Mouse (Mus musculus) embryonic facial prominence, embryonic 13.5 days (tissue): ENCODE data around the gene Pmepa1. TPM values are rescaled to one million over a fixed set of nuclear protein-coding genes. Genes with fewer than 3 reads are reported as not detected.
A peak's percentile ranks its signal among the peaks of the same experiment; 100 is the strongest.

ENCODE experiments used
- ATAC-seq: fragments of 200-750 bp; cut with Nextera tagmentation; 2 replicates; pipeline ENCODE4 v1.8.0; 2017; ENCODE audit warnings: low read depth; ENCODE audit not compliant: insufficient number of reproducible peaks, insufficient read depth, low FRiP score, low TSS enrichment
- H3K27ac ChIP-seq: fragments of 300-500 bp; sonication (generic); 2 replicates; pipeline ENCODE4 v1.5.1; 2015; ENCODE audit warnings: moderate library complexity, mild to moderate bottlenecking, inconsistent platforms
- H3K27me3 ChIP-seq: fragments of 300-500 bp; sonication (generic); 2 replicates; pipeline ENCODE4 v1.6.1; 2015; ENCODE audit warnings: mild to moderate bottlenecking, inconsistent platforms
- H3K36me3 ChIP-seq: fragments of 300-500 bp; sonication (generic); 2 replicates; pipeline ENCODE4 v1.6.1; 2015; ENCODE audit warnings: mild to moderate bottlenecking, inconsistent platforms
- H3K4me1 ChIP-seq: fragments of 300-500 bp; sonication (generic); 2 replicates; pipeline ENCODE4 v1.6.1; 2015; ENCODE audit warnings: inconsistent platforms
- H3K4me2 ChIP-seq: fragments of 300-500 bp; sonication (generic); 2 replicates; pipeline ENCODE4 v1.6.1; 2015; ENCODE audit warnings: moderate library complexity, mild to moderate bottlenecking, inconsistent platforms
- H3K4me3 ChIP-seq: fragments of 300-500 bp; sonication (generic); 2 replicates; pipeline ENCODE4 v1.5.1; 2015; ENCODE audit warnings: mild to moderate bottlenecking, inconsistent platforms
- H3K9ac ChIP-seq: fragments of 300-500 bp; sonication (generic); 2 replicates; pipeline ENCODE4 v1.6.1; 2015; ENCODE audit warnings: mild to moderate bottlenecking, inconsistent platforms
- H3K9me3 ChIP-seq: fragments of 300-500 bp; sonication (generic); 2 replicates; pipeline ENCODE4 v1.6.1; 2016; ENCODE audit warnings: inconsistent platforms
- WGBS: fragments of 180-500 bp; shearing (Covaris S2); methylation state at CpG from one replicate; pipeline ENCODE4 v1.1.7; 2015; ENCODE audit warnings: mixed read lengths; 5-methylcytosine and 5-hydroxymethylcytosine counted together
- polyA plus RNA-seq: library from polyadenylated mRNA; unstranded; fragments of >200 nt; fragmentation: Nextera tagmentation; extraction: Ambion mirVana; gene quantifications from 2 replicates; pipeline ENCODE4 v1.2.1, GENCODE M21; 2015

Pmepa1 gene
- polyA plus RNA-seq, 1 experiment from 2014 or later, result 6.3 TPM

- Histone ChIP-seq H3K27me3 (no peaks in the 10 kb centered on the region), H3K9ac (peak overlapping the region; percentile 99), H3K36me3 (no peaks in the 10 kb centered on the region), H3K27ac (peak overlapping the region; percentile 91), H3K9me3 (no peaks in the 10 kb centered on the region), H3K4me2 (peak overlapping the region; percentile 90), H3K4me1 (peaks cover 55% of the 10 kb centered on the region), H3K4me3 (peak overlapping the region; percentile 99)
- no peak for ATAC-seq
- under 1% methylated on average over 73 of the region's 93 CpGs for WGBS
These were observed 761 bp downstream of the Pmepa1 start for GRCm38 (mm10) chr2:173275343-173276201.

GRCm38 (mm10) chr2:173274428-173275342 is 1.6 kb downstream of the Pmepa1 start:
- Histone ChIP-seq H3K27me3 (no peaks in the 10 kb centered on the region), H3K9ac (peak overlapping the region; percentile 99), H3K27ac (peak overlapping the region; percentile 91), H3K4me2 (peak overlapping the region; percentile 90), H3K4me1 (peaks cover 63% of the 10 kb centered on the region), H3K36me3 (no peaks in the 10 kb centered on the region), H3K9me3 (no peaks in the 10 kb centered on the region), H3K4me3 (peak overlapping the region; percentile 99)
- 6% methylated on average over 15 of the region's 15 CpGs for WGBS
- no peak for ATAC-seq

- Histone ChIP-seq H3K27me3 (no peaks in the 10 kb centered on the region), H3K4me3 (peak overlapping the region; percentile 99), H3K4me1 (peaks cover 71% of the 10 kb centered on the region), H3K9ac (peak overlapping the region; percentile 99), H3K36me3 (0 out of 2 replicates have a peak, but pooled peaks cover under 1% of the 10 kb centered on the region), H3K4me2 (peak overlapping the region; percentile 90), H3K9me3 (no peaks in the 10 kb centered on the region), H3K27ac (0 out of 2 replicates have a peak overlapping the region, but pooled peaks have one; percentile 16)
- no peak for ATAC-seq
- 39% methylated on average over 4 of the region's 4 CpGs for WGBS
These were observed 2.4 kb downstream of the Pmepa1 start for GRCm38 (mm10) chr2:173273885-173274284.

- Histone ChIP-seq H3K4me2 (peak overlapping the region; percentile 12), H3K4me1 (peaks cover 82% of the 10 kb centered on the region), H3K9me3 (no peaks in the 10 kb centered on the region), H3K4me3 (0 out of 2 replicates have a peak overlapping the region, but pooled peaks have one; percentile 99), H3K27me3 (no peaks in the 10 kb centered on the region), H3K36me3 (0 out of 2 replicates have a peak, but pooled peaks cover 4% of the 10 kb centered on the region), H3K9ac (0 out of 2 replicates have a peak overlapping the region, but pooled peaks have one; percentile 16), H3K27ac (no peak overlapping the region)
- ATAC-seq, result no peak
- WGBS, result 78% methylated on average over 11 of the region's 11 CpGs
These were observed 3.9 kb downstream of the Pmepa1 start for GRCm38 (mm10) chr2:173272354-173272900.

DNA sequence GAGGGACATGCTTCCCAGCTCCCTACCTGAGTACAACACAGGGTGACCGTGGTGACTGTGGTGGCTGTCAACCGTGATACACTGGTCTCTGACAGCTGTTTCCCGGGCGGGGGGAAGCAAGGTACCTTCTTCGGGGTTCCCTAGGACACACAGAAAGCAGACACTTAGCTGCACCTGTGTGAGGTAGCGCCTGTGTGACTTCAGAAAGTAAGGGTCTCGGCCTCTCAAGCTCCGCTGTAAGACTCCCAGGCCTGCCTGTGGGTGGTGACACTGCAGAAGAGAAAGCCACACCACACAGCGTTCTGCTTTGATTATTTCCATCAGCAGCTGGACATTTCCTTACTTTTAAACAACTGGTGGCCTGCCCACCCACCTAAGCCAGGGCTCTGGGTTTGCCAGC is 4.8 kb downstream of the Pmepa1 start:
- peak overlapping the region; percentile 12; the same call in 1 of the 2 replicates for H3K4me2 ChIP-seq
- H3K4me3 ChIP-seq, result no peak overlapping the region
- no peak overlapping the region for H3K27ac ChIP-seq
- H3K9ac ChIP-seq, result 0 out of 2 replicates have a peak overlapping the region, but pooled peaks have one; percentile 16
- 75% methylated on average over 9 of the region's 9 CpGs for WGBS
- ATAC-seq, result no peak
- no peaks in the 10 kb centered on the region for H3K9me3 ChIP-seq
- peaks cover 85% of the 10 kb centered on the region for H3K4me1 ChIP-seq
- no peaks in the 10 kb centered on the region for H3K27me3 ChIP-seq
- 0 out of 2 replicates have a peak, but pooled peaks cover 4% of the 10 kb centered on the region for H3K36me3 ChIP-seq

DNA sequence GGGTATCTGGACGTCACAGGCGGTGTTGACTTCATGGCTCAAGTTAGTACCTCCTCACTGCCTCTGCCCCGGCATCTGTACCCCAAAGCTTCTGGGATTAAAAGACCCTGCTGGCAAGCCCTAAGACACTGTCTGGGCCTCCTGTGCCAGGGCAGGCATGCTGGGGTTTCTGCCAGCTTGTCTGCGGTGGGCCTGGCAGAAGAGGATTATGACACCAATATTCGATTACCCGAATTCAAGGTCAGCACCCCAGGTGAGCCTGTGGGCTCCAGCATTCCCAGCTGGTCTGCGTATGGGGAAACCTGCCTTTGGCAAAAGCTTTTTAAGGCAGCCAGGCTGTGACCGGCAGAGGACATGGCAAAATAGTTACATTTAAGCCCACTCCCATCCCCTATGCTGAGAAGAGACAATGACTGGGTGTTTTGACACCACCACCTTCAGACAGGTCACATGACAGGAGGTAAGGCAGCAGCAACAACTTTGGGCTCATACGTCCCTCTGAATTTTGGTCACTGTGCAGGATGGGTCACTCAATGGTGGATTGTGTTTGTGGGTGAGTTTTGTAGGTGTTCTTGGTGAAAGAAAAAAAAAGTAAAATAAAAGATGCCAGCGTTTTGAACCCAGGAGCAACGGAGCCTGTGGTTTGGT is 5.6 kb downstream of the Pmepa1 start:
- H3K27me3 ChIP-seq, result no peaks in the 10 kb centered on the region
- H3K4me2 ChIP-seq, result no peak overlapping the region
- no peak overlapping the region for H3K9ac ChIP-seq
- H3K4me1 ChIP-seq, result peaks cover 93% of the 10 kb centered on the region
- 73% methylated on average over 11 of the region's 11 CpGs for WGBS
- 0 out of 2 replicates have a peak, but pooled peaks cover 4% of the 10 kb centered on the region for H3K36me3 ChIP-seq
- no peaks in the 10 kb centered on the region for H3K9me3 ChIP-seq
- H3K27ac ChIP-seq, result no peak overlapping the region
- ATAC-seq, result no peak
- no peak overlapping the region for H3K4me3 ChIP-seq

DNA sequence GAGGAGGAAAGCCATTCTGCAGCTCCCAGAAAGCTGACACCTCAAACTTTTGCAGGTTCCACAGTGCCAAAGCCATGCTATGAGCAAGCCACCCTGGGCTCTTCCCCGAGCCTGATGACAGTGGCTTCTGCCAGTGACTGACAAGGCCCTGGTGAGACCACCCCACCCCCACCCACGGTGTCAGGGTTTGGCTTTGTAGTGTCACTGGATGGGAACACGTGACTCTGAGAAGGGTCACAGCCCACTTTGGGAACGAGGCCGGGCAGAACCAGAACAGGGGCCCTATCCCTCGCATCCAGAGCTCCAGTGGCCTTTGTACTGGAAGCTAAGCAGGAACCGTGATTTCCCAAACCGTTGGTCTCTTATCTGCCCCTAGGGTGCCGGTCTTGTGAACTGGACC is 6.1 kb downstream of the Pmepa1 start:
- Histone ChIP-seq H3K27ac (no peak overlapping the region), H3K36me3 (0 out of 2 replicates have a peak, but pooled peaks cover 4% of the 10 kb centered on the region), H3K4me1 (peaks cover 98% of the 10 kb centered on the region), H3K4me3 (no peak overlapping the region), H3K4me2 (no peak overlapping the region), H3K9me3 (no peaks in the 10 kb centered on the region), H3K9ac (no peak overlapping the region), H3K27me3 (no peaks in the 10 kb centered on the region)
- WGBS, result 69% methylated on average over 9 of the region's 9 CpGs
- ATAC-seq, result no peak

- WGBS, result 81% methylated on average over 3 of the region's 3 CpGs
- peaks cover 4% of the 10 kb centered on the region; the same call in 1 of the 2 replicates for H3K36me3 ChIP-seq
- H3K9ac ChIP-seq, result no peak overlapping the region
- H3K4me1 ChIP-seq, result peaks cover 99% of the 10 kb centered on the region
- H3K27me3 ChIP-seq, result no peaks in the 10 kb centered on the region
- H3K4me2 ChIP-seq, result no peak overlapping the region
- no peaks in the 10 kb centered on the region for H3K9me3 ChIP-seq
- ATAC-seq, result no peak
- no peak overlapping the region for H3K4me3 ChIP-seq
- H3K27ac ChIP-seq, result no peak overlapping the region
These were observed 8.8 kb downstream of the Pmepa1 start for GRCm38 (mm10) chr2:173267562-173267961.

DNA sequence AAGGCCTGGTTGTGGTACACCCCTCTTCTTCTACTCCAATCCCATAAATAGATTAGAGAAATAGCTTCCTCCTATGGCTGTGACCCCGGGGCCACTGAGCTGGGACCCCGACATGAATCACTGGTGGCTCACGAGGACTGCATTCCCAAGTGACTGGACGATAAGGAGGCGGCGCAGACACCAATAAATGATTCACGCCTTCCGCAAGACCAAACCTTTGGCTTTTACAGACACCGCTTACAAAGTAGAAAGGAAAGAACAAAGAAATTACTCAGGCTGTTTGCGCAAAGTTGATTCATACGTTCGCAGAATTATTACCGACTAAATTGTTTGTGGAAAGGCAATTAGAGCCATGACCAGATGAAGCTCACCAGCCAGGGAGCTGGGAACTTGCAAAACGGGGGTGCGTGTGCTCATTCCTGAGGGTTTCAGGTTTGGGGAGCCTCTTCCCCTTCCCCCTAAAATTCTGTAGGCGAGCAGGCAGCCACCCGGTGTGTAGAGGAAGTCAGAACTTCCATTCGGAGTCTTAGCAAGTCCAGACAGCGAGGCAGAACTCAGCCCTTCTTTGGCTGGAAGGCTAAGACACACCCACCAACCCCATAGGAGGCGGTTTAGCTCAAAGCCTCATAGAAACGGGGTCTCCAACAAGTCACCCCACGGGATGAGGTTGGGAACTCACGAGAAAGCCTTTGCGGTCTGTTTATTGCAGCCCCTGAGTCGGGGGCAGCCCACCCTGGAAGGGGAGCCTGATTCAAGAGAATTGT is 9.8 kb downstream of the Pmepa1 start:
- ATAC-seq, result no peak
- Histone ChIP-seq H3K9me3 (no peaks in the 10 kb centered on the region), H3K4me2 (no peak overlapping the region), H3K36me3 (peaks cover 4% of the 10 kb centered on the region; the same call in 1 of the 2 replicates), H3K4me1 (peaks cover 99% of the 10 kb centered on the region), H3K4me3 (no peak overlapping the region), H3K9ac (no peak overlapping the region), H3K27ac (no peak overlapping the region), H3K27me3 (no peaks in the 10 kb centered on the region)
- WGBS, result 75% methylated on average over 25 of the region's 25 CpGs
